Mouse (Mus musculus): Measurements from ENCODE around the gene Bsnd. TPM values are rescaled to one million over a fixed set of nuclear protein-coding genes. Genes with fewer than 3 reads are reported as not detected.

The Bsnd gene
- polyA plus RNA-seq, 1 experiment = 0.06 TPM

DNA sequence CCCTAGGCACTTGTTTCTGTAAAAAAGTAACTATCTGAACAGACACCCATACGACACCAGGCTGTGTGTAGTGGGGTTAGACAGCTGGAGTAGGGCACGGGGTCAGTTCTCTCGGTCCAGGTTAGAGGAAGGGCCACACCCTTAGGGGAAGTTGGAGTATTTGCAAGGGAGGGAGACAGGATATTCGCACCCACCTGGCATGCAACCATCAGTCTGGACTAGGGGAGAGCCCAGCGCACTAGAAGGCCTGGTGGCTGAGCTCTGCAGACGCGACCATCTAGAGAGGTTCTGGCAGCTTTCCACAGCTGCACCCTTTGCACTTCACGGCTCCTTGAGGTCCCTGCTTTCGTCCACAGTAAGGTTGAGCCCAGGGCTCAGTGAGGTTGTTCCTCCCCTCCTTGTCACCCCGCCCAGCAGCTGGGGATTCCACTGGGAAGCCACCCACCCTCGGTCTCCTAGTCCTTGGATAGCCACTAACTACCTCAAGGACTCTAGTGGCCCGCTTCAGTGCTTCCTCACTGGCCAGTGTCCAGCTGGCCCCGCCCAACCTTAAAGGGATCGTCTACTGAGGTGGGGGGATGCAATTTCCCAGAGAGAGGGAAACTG lies 13.5 kb upstream of the Bsnd start:
- Histone ChIP-seq H3K4me3 (ENCODE audit: extremely low read depth, insufficient read depth, insufficient read length) (no peak overlapping the region), H3K36me3 (ENCODE audit: control insufficient read depth, insufficient read depth, low read length) (no peaks in the 10 kb centered on the region), H3K4me1 (ENCODE audit: control insufficient read depth, insufficient read depth, insufficient read length) (no peaks in the 10 kb centered on the region), H3K27ac (ENCODE audit: insufficient read depth, low read length) (no peak overlapping the region), H3K27me3 (ENCODE audit: control insufficient read depth, insufficient read depth, low read length) (no peaks in the 10 kb centered on the region)
- TF ChIP-seq POLR2A (IDR thresholded peaks at IDR 0.05; ENCODE audit: low read depth, low read length) (no peak), CTCF (IDR thresholded peaks at IDR 0.05; ENCODE audit: extremely low read depth, insufficient read depth, insufficient read length, insufficient replicate concordance) (no peak)
- 71% methylated on average over 14 of the region's 14 CpGs for WGBS
- no peak for DNase-seq (ENCODE audit: low read depth in 1 of 2, low spot score in 2 of 2)

DNA sequence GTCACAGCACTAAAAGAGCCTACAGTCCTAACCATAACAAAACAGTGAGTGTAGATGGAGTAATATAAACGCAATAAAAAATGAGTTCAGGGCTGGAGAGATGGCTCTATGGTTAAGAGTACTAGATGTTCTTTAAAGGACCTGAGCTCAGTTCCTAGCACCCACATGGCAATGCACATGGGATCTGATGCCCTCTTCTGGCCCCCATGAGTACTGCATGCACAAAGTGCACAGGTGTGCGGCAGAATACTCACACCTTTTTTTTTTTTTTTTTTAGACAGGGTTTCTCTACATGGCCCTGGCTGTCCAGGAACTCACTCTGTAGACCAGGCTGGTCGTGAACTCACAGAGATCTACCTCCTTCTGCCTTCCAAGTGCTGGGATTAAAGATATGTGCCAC lies 11.5 kb upstream of the Bsnd start:
- TF ChIP-seq CTCF (IDR thresholded peaks at IDR 0.05; ENCODE audit: extremely low read depth, insufficient read depth, insufficient read length, insufficient replicate concordance) = no peak
- TF ChIP-seq POLR2A (IDR thresholded peaks at IDR 0.05; ENCODE audit: low read depth, low read length) = no peak
- H3K4me1 ChIP-seq (ENCODE audit: control insufficient read depth, insufficient read depth, insufficient read length) = no peaks in the 10 kb centered on the region
- 92% methylated on average over 3 of the region's 3 CpGs for WGBS
- no peaks in the 10 kb centered on the region for H3K27me3 ChIP-seq (ENCODE audit: control insufficient read depth, insufficient read depth, low read length)
- H3K27ac ChIP-seq (ENCODE audit: insufficient read depth, low read length) = no peak overlapping the region
- H3K4me3 ChIP-seq (ENCODE audit: extremely low read depth, insufficient read depth, insufficient read length) = no peak overlapping the region
- H3K36me3 ChIP-seq (ENCODE audit: control insufficient read depth, insufficient read depth, low read length) = no peaks in the 10 kb centered on the region
- DNase-seq (ENCODE audit: low read depth in 1 of 2, low spot score in 2 of 2) = no peak

DNA sequence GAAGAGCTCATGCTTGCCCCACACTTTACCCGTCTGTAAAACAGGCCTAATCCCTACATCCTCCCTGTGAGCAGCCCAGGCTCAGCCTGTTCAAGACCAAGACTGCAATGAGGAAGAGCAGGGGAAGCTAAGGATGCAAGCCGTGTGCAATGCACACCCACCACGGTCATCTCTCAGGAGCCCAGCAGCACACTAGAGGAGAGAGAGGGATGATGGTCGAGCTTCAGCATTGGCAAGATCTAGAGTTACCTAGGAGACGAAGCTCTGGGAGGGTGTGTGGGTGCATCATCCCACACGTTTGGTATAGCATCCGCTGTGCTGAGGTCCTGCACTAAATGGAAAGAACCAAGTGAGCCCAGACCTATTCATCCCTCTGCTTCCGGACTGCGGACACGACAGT lies 8.0 kb upstream of the Bsnd start:
- Histone ChIP-seq H3K36me3 (ENCODE audit: control insufficient read depth, insufficient read depth, low read length) (no peaks in the 10 kb centered on the region), H3K27me3 (ENCODE audit: control insufficient read depth, insufficient read depth, low read length) (no peaks in the 10 kb centered on the region), H3K4me1 (ENCODE audit: control insufficient read depth, insufficient read depth, insufficient read length) (no peaks in the 10 kb centered on the region), H3K4me3 (ENCODE audit: extremely low read depth, insufficient read depth, insufficient read length) (no peak overlapping the region), H3K27ac (ENCODE audit: insufficient read depth, low read length) (no peak overlapping the region)
- DNase-seq (ENCODE audit: low read depth in 1 of 2, low spot score in 2 of 2) = no peak
- WGBS = 91% methylated on average over 10 of the region's 10 CpGs
- TF ChIP-seq CTCF (IDR thresholded peaks at IDR 0.05; ENCODE audit: extremely low read depth, insufficient read depth, insufficient read length, insufficient replicate concordance) (no peak), POLR2A (IDR thresholded peaks at IDR 0.05; ENCODE audit: low read depth, low read length) (no peak)

DNA sequence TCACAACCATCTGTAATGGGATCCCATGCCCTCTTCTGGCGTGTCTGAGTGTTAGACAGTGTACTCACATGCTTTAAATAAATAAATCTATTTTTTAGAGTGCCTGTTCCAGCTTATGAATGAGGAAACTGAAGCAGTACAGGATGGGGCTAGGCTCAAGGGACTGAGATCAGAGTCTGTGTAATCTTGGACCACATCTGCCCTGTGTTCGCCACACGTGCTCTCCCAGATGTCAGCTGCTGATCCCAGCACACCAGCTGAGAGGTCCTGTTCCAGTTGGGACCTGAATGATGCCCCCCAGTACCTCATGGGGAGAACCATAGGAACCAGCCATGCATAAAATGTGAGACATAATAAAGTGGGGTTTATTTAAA lies 6.4 kb upstream of the Bsnd start:
- no peak for DNase-seq (ENCODE audit: low read depth in 1 of 2, low spot score in 2 of 2)
- 33% methylated on average over 3 of the region's 3 CpGs for WGBS
- TF ChIP-seq CTCF (IDR thresholded peaks at IDR 0.05; ENCODE audit: extremely low read depth, insufficient read depth, insufficient read length, insufficient replicate concordance) = no peak
- no peak for TF ChIP-seq POLR2A (IDR thresholded peaks at IDR 0.05; ENCODE audit: low read depth, low read length)
- H3K27ac ChIP-seq (ENCODE audit: insufficient read depth, low read length) = no peak overlapping the region
- H3K27me3 ChIP-seq (ENCODE audit: control insufficient read depth, insufficient read depth, low read length) = no peaks in the 10 kb centered on the region
- no peak overlapping the region for H3K4me3 ChIP-seq (ENCODE audit: extremely low read depth, insufficient read depth, insufficient read length)
- no peaks in the 10 kb centered on the region for H3K36me3 ChIP-seq (ENCODE audit: control insufficient read depth, insufficient read depth, low read length)
- no peaks in the 10 kb centered on the region for H3K4me1 ChIP-seq (ENCODE audit: control insufficient read depth, insufficient read depth, insufficient read length)

DNA sequence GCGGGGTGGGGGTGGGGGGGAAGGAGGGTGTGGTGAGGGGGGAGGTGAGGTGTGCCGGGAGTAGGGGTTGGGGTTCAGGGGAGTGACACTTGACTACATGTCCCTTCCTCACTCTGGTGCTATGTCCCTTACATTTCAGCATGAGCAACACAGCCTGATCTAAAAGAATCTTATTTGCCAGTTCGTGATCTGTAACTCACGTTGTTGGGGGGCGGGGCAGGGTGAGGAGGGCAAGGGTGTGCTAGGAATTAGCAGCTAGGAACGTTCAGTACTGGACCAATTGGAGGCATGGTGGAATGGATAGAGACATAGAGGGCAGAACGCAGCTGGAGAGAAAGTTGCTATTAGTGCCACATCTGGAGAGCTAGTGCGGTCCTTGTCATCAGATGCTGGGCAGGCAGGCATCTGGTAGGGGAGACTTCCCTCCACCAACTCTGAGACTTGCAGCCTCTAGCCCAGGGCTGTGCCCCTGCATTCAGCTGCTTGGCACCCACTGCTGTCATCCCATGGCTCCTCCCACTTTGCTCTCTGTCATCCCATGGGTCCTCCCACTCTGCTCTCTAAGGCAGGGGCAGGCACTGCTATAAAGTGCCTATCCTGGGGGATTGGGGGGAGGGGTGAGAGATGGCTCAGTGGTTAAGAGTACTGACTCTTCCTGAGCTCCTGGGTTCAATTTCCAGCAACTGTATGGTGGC lies 5.8 kb upstream of the Bsnd start:
- no peak overlapping the region for H3K4me3 ChIP-seq (ENCODE audit: extremely low read depth, insufficient read depth, insufficient read length)
- H3K27ac ChIP-seq (ENCODE audit: insufficient read depth, low read length) = no peak overlapping the region
- TF ChIP-seq CTCF (IDR thresholded peaks at IDR 0.05; ENCODE audit: extremely low read depth, insufficient read depth, insufficient read length, insufficient replicate concordance) (no peak), POLR2A (IDR thresholded peaks at IDR 0.05; ENCODE audit: low read depth, low read length) (no peak)
- H3K36me3 ChIP-seq (ENCODE audit: control insufficient read depth, insufficient read depth, low read length) = no peaks in the 10 kb centered on the region
- 72% methylated on average over 8 of the region's 8 CpGs for WGBS
- H3K4me1 ChIP-seq (ENCODE audit: control insufficient read depth, insufficient read depth, insufficient read length) = 0 out of 2 replicates have a peak, but pooled peaks cover 4% of the 10 kb centered on the region
- H3K27me3 ChIP-seq (ENCODE audit: control insufficient read depth, insufficient read depth, low read length) = no peaks in the 10 kb centered on the region
- no peak for DNase-seq (ENCODE audit: low read depth in 1 of 2, low spot score in 2 of 2)

DNA sequence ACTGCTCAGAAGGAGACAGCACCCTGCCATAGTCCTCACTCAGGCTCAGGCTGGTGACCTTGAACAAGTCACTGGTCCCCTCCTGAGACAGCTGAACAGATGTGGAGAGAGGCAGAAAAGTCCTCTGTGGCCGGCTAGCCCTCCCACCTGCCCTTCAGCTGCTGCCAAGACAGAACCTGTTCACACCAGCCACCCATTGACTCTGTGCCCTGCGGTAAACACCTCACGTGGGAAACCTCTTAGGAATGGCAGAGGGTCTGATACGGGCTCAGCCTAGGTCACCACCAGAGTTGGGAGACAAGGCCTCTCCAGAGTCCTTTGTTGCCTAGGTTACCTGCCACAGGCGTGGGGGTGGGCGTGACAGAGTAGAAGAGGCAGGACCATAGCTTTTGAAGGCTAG lies 4.8 kb upstream of the Bsnd start:
- Histone ChIP-seq H3K4me1 (ENCODE audit: control insufficient read depth, insufficient read depth, insufficient read length) (peaks cover 9% of the 10 kb centered on the region; the same call in 1 of the 2 replicates), H3K4me3 (ENCODE audit: extremely low read depth, insufficient read depth, insufficient read length) (no peak overlapping the region), H3K36me3 (ENCODE audit: control insufficient read depth, insufficient read depth, low read length) (no peaks in the 10 kb centered on the region), H3K27ac (ENCODE audit: insufficient read depth, low read length) (no peak overlapping the region), H3K27me3 (ENCODE audit: control insufficient read depth, insufficient read depth, low read length) (no peaks in the 10 kb centered on the region)
- WGBS = 81% methylated on average over 6 of the region's 6 CpGs
- no peak for DNase-seq (ENCODE audit: low read depth in 1 of 2, low spot score in 2 of 2)
- TF ChIP-seq CTCF (IDR thresholded peaks at IDR 0.05; ENCODE audit: extremely low read depth, insufficient read depth, insufficient read length, insufficient replicate concordance) (no peak), POLR2A (IDR thresholded peaks at IDR 0.05; ENCODE audit: low read depth, low read length) (no peak)

DNA sequence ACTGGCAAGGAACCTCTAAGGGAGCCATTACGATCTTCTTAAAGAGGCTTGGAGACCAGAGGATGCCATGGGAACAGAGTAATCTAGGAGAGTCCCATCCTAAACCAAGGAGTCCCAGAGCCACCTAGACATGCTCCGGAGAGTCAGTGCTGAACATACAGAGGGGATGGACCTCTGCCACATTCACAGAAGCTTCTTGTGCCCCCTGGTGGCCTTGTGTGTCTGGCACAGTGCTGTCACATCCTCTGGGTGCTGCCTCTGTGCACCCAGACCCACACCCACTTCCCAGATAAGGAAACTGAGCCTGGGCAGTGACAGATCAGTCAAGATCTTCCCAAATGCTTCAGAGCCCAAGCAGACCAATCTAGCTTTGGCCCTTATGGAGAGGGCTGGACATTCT lies 1.6 kb upstream of the Bsnd start:
- Histone ChIP-seq H3K27ac (ENCODE audit: insufficient read depth, low read length) (no peak overlapping the region), H3K4me3 (ENCODE audit: extremely low read depth, insufficient read depth, insufficient read length) (no peak overlapping the region), H3K27me3 (ENCODE audit: control insufficient read depth, insufficient read depth, low read length) (no peaks in the 10 kb centered on the region), H3K4me1 (ENCODE audit: control insufficient read depth, insufficient read depth, insufficient read length) (peaks cover 9% of the 10 kb centered on the region; the same call in 1 of the 2 replicates), H3K36me3 (ENCODE audit: control insufficient read depth, insufficient read depth, low read length) (no peaks in the 10 kb centered on the region)
- TF ChIP-seq CTCF (IDR thresholded peaks at IDR 0.05; ENCODE audit: extremely low read depth, insufficient read depth, insufficient read length, insufficient replicate concordance) (peak; percentile 43; the same call in 1 of the 2 replicates), POLR2A (IDR thresholded peaks at IDR 0.05; ENCODE audit: low read depth, low read length) (no peak)
- 66% methylated on average over 2 of the region's 2 CpGs for WGBS
- DNase-seq (ENCODE audit: low read depth in 1 of 2, low spot score in 2 of 2) = peak; percentile 16 to 17

Data from spleen, adult 2 months (tissue).